Mouse (Mus musculus) right cerebral cortex, postnatal 25 days (tissue): ENCODE measurements around the gene Snx22.

ENCODE experiments used
- DNase-seq: peaks from one replicate; pipeline ENCODE4 v3.0.0; 2022

Gene Snx22

GRCm38 (mm10) chr9:66069583-66069982 is at the start of gene Snx22:
Snx22 (minus strand) TSS chr9:66069719.
- DNase-seq: peak; percentile 67

- no peak for DNase-seq
Observed at GRCm38 (mm10) chr9:66116890-66117289, 47.4 kb upstream of the Snx22 start.

GRCm38 (mm10) chr9:66114341-66114740 is 44.8 kb upstream of the Snx22 start:
- DNase-seq: no peak

- no peak for DNase-seq
Observed at GRCm38 (mm10) chr9:66110611-66111379, 41.3 kb upstream of the Snx22 start.

GRCm38 (mm10) chr9:66110126-66110525 is 40.6 kb upstream of the Snx22 start:
- DNase-seq: no peak

- no peak for DNase-seq
Observed at GRCm38 (mm10) chr9:66109574-66109973, 40.1 kb upstream of the Snx22 start.

GRCm38 (mm10) chr9:66105168-66105567 is 35.6 kb upstream of the Snx22 start:
- no peak for DNase-seq

- no peak for DNase-seq
Observed at GRCm38 (mm10) chr9:66104601-66105000, 35.1 kb upstream of the Snx22 start.

- DNase-seq: no peak
Observed at GRCm38 (mm10) chr9:66102668-66103067, 33.1 kb upstream of the Snx22 start.

GRCm38 (mm10) chr9:66101577-66101976 is 32.1 kb upstream of the Snx22 start:
- no peak for DNase-seq

- DNase-seq: no peak
Observed at GRCm38 (mm10) chr9:66092664-66093063, 23.1 kb upstream of the Snx22 start.

GRCm38 (mm10) chr9:66091327-66092231 is 22.1 kb upstream of the Snx22 start:
- DNase-seq: no peak

GRCm38 (mm10) chr9:66090593-66091244 is 21.2 kb upstream of the Snx22 start:
- DNase-seq: peak; percentile 13

GRCm38 (mm10) chr9:66088411-66088810 is 18.9 kb upstream of the Snx22 start:
- no peak for DNase-seq

GRCm38 (mm10) chr9:66087062-66087461 is 17.5 kb upstream of the Snx22 start:
- no peak for DNase-seq

- DNase-seq: no peak
Observed at GRCm38 (mm10) chr9:66084171-66084570, 14.7 kb upstream of the Snx22 start.

- no peak for DNase-seq
Observed at GRCm38 (mm10) chr9:66081999-66082398, 12.5 kb upstream of the Snx22 start.

- no peak for DNase-seq
Observed at GRCm38 (mm10) chr9:66080804-66081459, 11.4 kb upstream of the Snx22 start.

- DNase-seq: no peak
Observed at GRCm38 (mm10) chr9:66078493-66078892, 9.0 kb upstream of the Snx22 start.

GRCm38 (mm10) chr9:66078072-66078471 is 8.6 kb upstream of the Snx22 start:
- no peak for DNase-seq

GRCm38 (mm10) chr9:66072754-66073153 is 3.2 kb upstream of the Snx22 start:
- no peak for DNase-seq

GRCm38 (mm10) chr9:66070151-66070550 is 632 bp upstream of the Snx22 start:
- no peak for DNase-seq

- DNase-seq: no peak
Observed at GRCm38 (mm10) chr9:66068971-66069391, 538 bp downstream of the Snx22 start.
